Mouse (Mus musculus): ENCODE measurements around the gene Tspan11. TPM values are rescaled to one million over a fixed set of nuclear protein-coding genes. Genes with fewer than 3 reads are reported as not detected.

The Tspan11 gene
- polyA plus RNA-seq, 2 experiments = 18.5 to 19.8 TPM

DNA sequence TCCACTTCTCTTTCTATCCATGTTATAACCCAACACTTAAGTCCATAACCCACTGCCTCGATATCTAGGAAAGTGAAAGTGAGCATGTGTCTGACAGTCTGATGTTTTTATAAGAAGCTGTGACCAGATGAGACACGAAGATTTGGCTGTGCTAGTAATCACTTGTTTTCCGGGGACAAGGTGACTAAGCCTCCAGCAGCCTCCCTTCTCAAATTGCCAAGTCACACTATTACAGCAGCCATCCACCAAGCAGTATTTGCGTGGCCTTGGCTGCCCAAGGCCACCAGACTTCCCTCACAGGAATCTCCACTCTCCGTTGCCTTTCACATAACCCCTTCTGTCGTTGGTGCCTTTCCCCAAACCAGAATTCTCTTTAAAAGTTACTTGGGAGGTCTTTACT is 40.9 kb upstream of the Tspan11 start:
- Histone ChIP-seq H3K4me1 (ENCODE audit: control insufficient read depth, insufficient read depth, low read length) (no peaks in the 10 kb centered on the region), H3K4me3 (replicated peaks; ENCODE audit: low read length) (no peak overlapping the region), H3K36me3 (ENCODE audit: control insufficient read depth, insufficient read depth, low read length) (no peaks in the 10 kb centered on the region), H3K27ac (replicated peaks; ENCODE audit: low read depth, low read length) (no peak overlapping the region), H3K4me2 (replicated peaks; ENCODE audit: low read depth, low read length, severe bottlenecking) (no peak overlapping the region), H3K27me3 (ENCODE audit: control insufficient read depth, insufficient read depth, low read length) (no peaks in the 10 kb centered on the region), H3K9me3 (ENCODE audit: control insufficient read depth, low read length) (no peaks in the 10 kb centered on the region), H3K9ac (ENCODE audit: low read depth, low read length, severe bottlenecking) (no peak overlapping the region)
- no peak for DNase-seq (ENCODE audit: low spot score)
- no peak for ATAC-seq (ENCODE audit: low FRiP score, low read depth)
- no peak for TF ChIP-seq POLR2A (IDR thresholded peaks at IDR 0.05; ENCODE audit: borderline replicate concordance, extremely low read depth, insufficient read depth, insufficient read length)
- WGBS = 68% methylated on average over 6 of the region's 6 CpGs

- Histone ChIP-seq H3K9me3 (ENCODE audit: control insufficient read depth, low read length) (no peaks in the 10 kb centered on the region), H3K4me3 (replicated peaks; ENCODE audit: low read length) (no peak overlapping the region), H3K4me2 (replicated peaks; ENCODE audit: low read depth, low read length, severe bottlenecking) (no peak overlapping the region), H3K36me3 (ENCODE audit: control insufficient read depth, insufficient read depth, low read length) (no peaks in the 10 kb centered on the region), H3K27me3 (ENCODE audit: control insufficient read depth, insufficient read depth, low read length) (no peaks in the 10 kb centered on the region), H3K27ac (replicated peaks; ENCODE audit: low read depth, low read length) (no peak overlapping the region), H3K9ac (ENCODE audit: low read depth, low read length, severe bottlenecking) (no peak overlapping the region), H3K4me1 (ENCODE audit: control insufficient read depth, insufficient read depth, low read length) (peaks cover 13% of the 10 kb centered on the region)
- DNase-seq (ENCODE audit: low spot score) = no peak
- no peak for TF ChIP-seq POLR2A (IDR thresholded peaks at IDR 0.05; ENCODE audit: borderline replicate concordance, extremely low read depth, insufficient read depth, insufficient read length)
- 82% methylated on average over 6 of the region's 6 CpGs for WGBS
- ATAC-seq (ENCODE audit: low FRiP score, low read depth) = no peak
Observed at GRCm38 (mm10) chr6:127849496-127849895, 37.9 kb upstream of the Tspan11 start.

GRCm38 (mm10) chr6:127851611-127852010 is 35.8 kb upstream of the Tspan11 start:
- no peaks in the 10 kb centered on the region for H3K27me3 ChIP-seq (ENCODE audit: control insufficient read depth, insufficient read depth, low read length)
- peaks cover 34% of the 10 kb centered on the region for H3K4me1 ChIP-seq (ENCODE audit: control insufficient read depth, insufficient read depth, low read length)
- H3K4me3 ChIP-seq (replicated peaks; ENCODE audit: low read length) = no peak overlapping the region
- no peak overlapping the region for H3K9ac ChIP-seq (ENCODE audit: low read depth, low read length, severe bottlenecking)
- H3K4me2 ChIP-seq (replicated peaks; ENCODE audit: low read depth, low read length, severe bottlenecking) = no peak overlapping the region
- H3K9me3 ChIP-seq (ENCODE audit: control insufficient read depth, low read length) = no peaks in the 10 kb centered on the region
- ATAC-seq (ENCODE audit: low FRiP score, low read depth) = no peak
- H3K27ac ChIP-seq (replicated peaks; ENCODE audit: low read depth, low read length) = no peak overlapping the region
- TF ChIP-seq POLR2A (IDR thresholded peaks at IDR 0.05; ENCODE audit: borderline replicate concordance, extremely low read depth, insufficient read depth, insufficient read length) = no peak
- no peaks in the 10 kb centered on the region for H3K36me3 ChIP-seq (ENCODE audit: control insufficient read depth, insufficient read depth, low read length)
- DNase-seq (ENCODE audit: low spot score) = no peak
- WGBS = 88% methylated on average over 4 of the region's 4 CpGs

GRCm38 (mm10) chr6:127853241-127853640 is 34.1 kb upstream of the Tspan11 start:
- no peak for TF ChIP-seq POLR2A (IDR thresholded peaks at IDR 0.05; ENCODE audit: borderline replicate concordance, extremely low read depth, insufficient read depth, insufficient read length)
- Histone ChIP-seq H3K9me3 (ENCODE audit: control insufficient read depth, low read length) (no peaks in the 10 kb centered on the region), H3K4me3 (replicated peaks; ENCODE audit: low read length) (no peak overlapping the region), H3K27me3 (ENCODE audit: control insufficient read depth, insufficient read depth, low read length) (no peaks in the 10 kb centered on the region), H3K36me3 (ENCODE audit: control insufficient read depth, insufficient read depth, low read length) (no peaks in the 10 kb centered on the region), H3K4me2 (replicated peaks; ENCODE audit: low read depth, low read length, severe bottlenecking) (peak overlapping the region; percentile 11; the same call in 1 of the 2 replicates), H3K9ac (ENCODE audit: low read depth, low read length, severe bottlenecking) (no peak overlapping the region), H3K4me1 (ENCODE audit: control insufficient read depth, insufficient read depth, low read length) (peaks cover 35% of the 10 kb centered on the region), H3K27ac (replicated peaks; ENCODE audit: low read depth, low read length) (0 out of 2 replicates have a peak overlapping the region, but pooled peaks have one; percentile 33)
- DNase-seq (ENCODE audit: low spot score) = no peak
- WGBS = 83% methylated on average over 7 of the region's 7 CpGs
- no peak for ATAC-seq (ENCODE audit: low FRiP score, low read depth)

DNA sequence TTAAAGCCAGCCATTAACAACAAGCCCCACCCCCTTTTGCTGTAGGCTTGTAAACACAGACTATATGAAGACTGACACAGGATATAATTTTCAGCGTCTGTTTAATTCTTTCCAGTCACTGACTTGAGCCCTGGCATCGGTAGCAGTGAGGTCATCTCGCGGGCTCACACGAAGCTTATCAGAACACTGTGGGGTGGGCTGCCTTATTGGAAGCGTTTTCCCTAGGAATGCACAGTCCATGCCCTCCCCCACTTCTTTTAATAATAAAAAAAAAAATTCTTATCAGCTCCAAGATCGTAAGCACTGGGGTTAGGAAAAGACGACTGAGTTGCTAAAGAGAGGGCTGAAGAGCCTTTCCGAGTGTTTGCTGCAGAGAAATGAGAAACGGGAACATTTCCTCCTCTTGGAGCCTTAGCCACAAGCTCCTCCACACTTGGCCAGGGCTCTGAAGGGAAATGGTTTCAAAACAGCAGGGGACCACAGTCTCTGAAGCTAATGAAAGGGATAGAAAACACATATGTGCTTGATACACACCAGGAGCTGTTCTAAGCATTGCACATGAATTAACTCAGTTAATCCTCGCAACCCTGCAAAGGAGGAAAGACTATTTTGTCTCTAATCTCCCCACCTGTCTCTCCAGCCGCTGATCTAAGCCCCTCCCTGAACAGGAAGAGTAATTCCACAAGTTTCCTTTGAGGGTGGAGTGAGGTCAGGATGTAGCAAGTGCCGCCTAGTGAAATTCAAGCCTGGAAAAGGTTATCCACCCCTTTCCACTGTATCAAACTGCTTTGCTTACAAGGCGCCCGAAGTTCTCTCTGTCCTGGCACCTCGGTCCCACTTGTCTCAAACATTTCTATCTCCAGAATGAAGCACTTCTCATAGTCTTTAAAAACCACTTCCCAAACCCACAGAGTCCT is 33.4 kb upstream of the Tspan11 start:
- Histone ChIP-seq H3K4me2 (replicated peaks; ENCODE audit: low read depth, low read length, severe bottlenecking) (peak overlapping the region; percentile 11), H3K4me3 (replicated peaks; ENCODE audit: low read length) (no peak overlapping the region), H3K27ac (replicated peaks; ENCODE audit: low read depth, low read length) (no peak overlapping the region; the same call in 1 of the 2 replicates), H3K9ac (ENCODE audit: low read depth, low read length, severe bottlenecking) (no peak overlapping the region), H3K9me3 (ENCODE audit: control insufficient read depth, low read length) (no peaks in the 10 kb centered on the region), H3K27me3 (ENCODE audit: control insufficient read depth, insufficient read depth, low read length) (no peaks in the 10 kb centered on the region), H3K4me1 (ENCODE audit: control insufficient read depth, insufficient read depth, low read length) (peaks cover 35% of the 10 kb centered on the region), H3K36me3 (ENCODE audit: control insufficient read depth, insufficient read depth, low read length) (no peaks in the 10 kb centered on the region)
- peak; percentile 45 for ATAC-seq (ENCODE audit: low FRiP score, low read depth)
- 10% methylated on average over 16 of the region's 16 CpGs for WGBS
- DNase-seq (ENCODE audit: low spot score) = peak; percentile 50
- TF ChIP-seq POLR2A (IDR thresholded peaks at IDR 0.05; ENCODE audit: borderline replicate concordance, extremely low read depth, insufficient read depth, insufficient read length) = no peak

All from limb, embryonic 14.5 days (tissue).